Mouse (Mus musculus): ENCODE data around the gene 2210418O10Rik. TPM values are rescaled to one million over a fixed set of nuclear protein-coding genes. Genes with fewer than 3 reads are reported as not detected.

The 2210418O10Rik gene
- 0.02 and 0.03 TPM in 2 replicates for polyA plus RNA-seq (2012; rRNA removed)

DNA sequence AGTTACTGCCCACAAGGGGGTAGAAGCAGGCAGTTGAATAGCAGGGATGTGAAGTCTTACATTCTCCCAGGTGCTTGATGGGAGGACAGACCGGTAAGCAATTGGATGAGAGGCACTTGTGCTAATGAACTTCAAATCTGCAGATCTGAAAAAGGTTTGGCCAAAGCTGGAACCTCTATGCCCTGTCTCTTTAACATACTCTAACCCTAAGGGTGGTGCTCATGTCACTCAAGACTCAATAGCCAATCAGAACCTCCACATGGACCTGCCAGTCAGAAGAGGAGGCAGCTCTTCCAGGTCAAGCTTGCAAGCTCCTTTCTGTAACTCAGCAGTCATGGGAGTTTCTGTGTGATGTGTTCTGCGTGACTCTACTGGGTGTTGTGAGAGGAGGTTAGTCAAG, at the start of gene 2210418O10Rik:
TSS of gene 2210418O10Rik (plus strand) at position 301 of the 400 bp plus-strand sequence.

Other genes with a start within 250 kb of the 2210418O10Rik start
- gene Gm2004, start 76.7 kb upstream of the 2210418O10Rik start, polyA plus RNA-seq (2012; rRNA removed), result not detected in 2 replicates
- not detected in 2 replicates for gene Gm11009, start 92.9 kb downstream of the 2210418O10Rik start, polyA plus RNA-seq (2012; rRNA removed)
- 0.30 TPM in 1 of 2 replicates, not detected in the other for gene Gm14435, start 197.0 kb downstream of the 2210418O10Rik start, polyA plus RNA-seq (2012; rRNA removed)